Mouse (Mus musculus): ENCODE results near the gene Fkbp15. TPM values are rescaled to one million over a fixed set of nuclear protein-coding genes. Genes with fewer than 3 reads are reported as not detected.
A peak's percentile ranks its signal among the peaks of the same experiment; 100 is the strongest.

The Fkbp15 gene
- 26.1 and 27.2 TPM in 2 replicates for polyA plus RNA-seq (2012; rRNA removed)

DNA sequence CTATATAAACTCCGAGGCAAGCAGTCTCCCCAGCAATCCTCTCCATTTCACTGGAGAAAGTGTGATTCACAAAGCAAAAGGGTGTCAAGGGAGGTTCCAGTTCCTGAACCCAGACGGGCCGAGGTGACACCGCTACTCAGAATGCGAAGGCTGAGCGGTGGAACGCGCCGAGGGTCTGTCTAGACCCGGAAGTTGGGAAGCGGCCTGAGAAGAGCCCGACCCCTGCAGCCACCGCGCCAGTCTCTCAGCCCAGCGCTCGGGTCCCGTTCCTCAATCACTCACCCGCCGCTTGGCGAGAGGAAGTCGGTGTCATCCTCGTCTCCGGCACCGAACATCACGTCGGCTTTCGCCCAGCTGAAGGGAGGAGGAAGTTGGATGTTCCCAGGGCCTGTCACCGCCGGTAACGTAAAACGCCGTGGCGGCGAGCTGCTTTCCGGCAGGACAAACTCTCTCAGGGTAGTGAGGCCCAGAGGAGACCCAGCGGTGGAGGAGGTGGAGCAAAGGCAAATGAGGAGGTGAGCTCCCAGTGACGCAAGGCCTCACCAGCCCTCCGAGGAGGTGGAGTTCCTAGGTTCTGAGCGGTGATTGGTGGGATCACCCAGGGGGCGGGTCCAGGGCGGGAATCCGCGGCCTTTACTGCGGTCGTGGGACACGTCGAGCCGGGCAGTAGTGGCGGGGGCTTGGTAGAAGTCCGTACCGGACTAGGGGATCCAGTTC is at the start of gene Fkbp15, which contains the start of gene Slc31a1:
Gene Fkbp15, minus strand, starts transcription at position 461 of the 717 bp plus-strand sequence.
Gene Slc31a1, plus strand, starts transcription at position 640 of the 717 bp plus-strand sequence.
- H3K27ac ChIP-seq (ENCODE audit: insufficient read depth, low read length): peak within 1 kb of the TSS; percentile 51
- peak within 1 kb of the TSS; percentile 80 for H3K4me3 ChIP-seq (ENCODE audit: insufficient read depth, low read length)
- H3K4me1 ChIP-seq (ENCODE audit: control insufficient read depth, insufficient read depth, low read length): no peaks in the 10 kb centered on the region; the same call in 1 of the 2 replicates
- TF ChIP-seq POLR2A (IDR thresholded peaks at IDR 0.05; ENCODE audit: extremely low read depth, insufficient read depth, low read length) (peak; percentile 95), CTCF (IDR thresholded peaks at IDR 0.05; ENCODE audit: extremely low read depth, insufficient read depth, low read length) (no peak)

DNA sequence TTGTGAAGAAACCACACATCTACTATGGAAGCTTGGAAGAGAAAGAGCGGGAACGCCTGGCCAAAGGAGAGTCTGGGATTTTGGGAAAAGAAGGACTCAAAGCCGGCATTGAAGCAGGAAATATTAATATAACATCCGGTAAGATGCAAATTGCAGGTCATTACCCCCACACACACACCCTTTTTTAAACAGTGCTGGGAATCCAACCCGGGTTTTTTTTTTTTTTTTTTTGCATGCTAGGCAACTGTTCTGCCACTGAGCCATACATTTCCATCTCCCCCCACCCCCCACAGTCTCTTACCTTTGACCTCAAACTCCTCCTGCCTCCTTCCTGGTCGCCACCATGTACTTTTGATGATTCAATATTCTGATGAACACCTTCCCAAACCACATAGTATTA is 49.3 kb upstream of the Fkbp15 start:
- TF ChIP-seq CTCF (IDR thresholded peaks at IDR 0.05; ENCODE audit: extremely low read depth, insufficient read depth, low read length) (no peak), POLR2A (IDR thresholded peaks at IDR 0.05; ENCODE audit: extremely low read depth, insufficient read depth, low read length) (no peak)
- no peaks in the 10 kb centered on the region; the same call in 1 of the 2 replicates for H3K4me1 ChIP-seq (ENCODE audit: control insufficient read depth, insufficient read depth, low read length)
- H3K27ac ChIP-seq (ENCODE audit: insufficient read depth, low read length): no peak overlapping the region
- H3K4me3 ChIP-seq (ENCODE audit: insufficient read depth, low read length): no peak overlapping the region; the same call in 1 of the 2 replicates

DNA sequence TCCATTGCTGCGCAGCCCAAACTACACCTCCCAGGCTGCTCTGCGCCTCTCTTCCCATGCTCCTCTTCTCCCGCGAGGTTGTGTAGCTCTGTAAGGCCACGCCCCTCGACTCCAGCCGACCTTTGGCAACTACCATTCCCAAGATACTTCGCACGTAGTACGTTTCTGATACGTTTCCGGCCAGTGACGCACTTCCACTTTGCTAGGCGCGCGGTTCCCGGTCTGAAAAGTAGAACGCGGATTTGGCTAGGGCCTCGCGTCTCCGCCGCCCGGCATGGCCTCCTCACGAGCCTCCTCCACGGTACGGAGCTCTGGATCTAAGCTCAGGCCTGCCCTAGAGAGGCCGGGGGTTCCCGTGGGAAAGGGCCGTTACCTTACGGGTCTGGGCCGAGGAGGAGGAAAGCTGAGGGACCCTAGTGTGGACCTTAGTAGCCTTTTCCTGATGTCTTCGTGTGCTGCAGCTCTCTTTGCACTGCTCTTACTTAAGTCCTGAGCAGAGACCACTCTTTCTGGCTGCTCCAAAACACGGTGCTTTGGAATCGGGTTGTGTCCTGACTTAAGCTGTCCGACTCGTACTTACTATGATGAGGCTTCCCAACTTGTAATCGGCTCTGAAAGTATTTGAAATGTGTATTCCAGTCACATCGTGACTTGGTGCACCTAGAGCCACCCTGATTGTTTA is 48.4 kb upstream of the Fkbp15 start, which contains the start of the genes Cdc26 and Prpf4:
Gene Cdc26, minus strand, starts transcription at position 42 of the 682 bp plus-strand sequence.
Gene Prpf4, plus strand, starts transcription at position 197 of the 682 bp plus-strand sequence.
- Histone ChIP-seq H3K4me1 (ENCODE audit: control insufficient read depth, insufficient read depth, low read length) (no peaks in the 10 kb centered on the region; the same call in 1 of the 2 replicates), H3K4me3 (ENCODE audit: insufficient read depth, low read length) (peak within 1 kb of the TSS; percentile 75), H3K27ac (ENCODE audit: insufficient read depth, low read length) (peak within 1 kb of the TSS; percentile 8; the same call in 1 of the 2 replicates)
- TF ChIP-seq POLR2A (IDR thresholded peaks at IDR 0.05; ENCODE audit: extremely low read depth, insufficient read depth, low read length) (peak; percentile 60), CTCF (IDR thresholded peaks at IDR 0.05; ENCODE audit: extremely low read depth, insufficient read depth, low read length) (no peak)

DNA sequence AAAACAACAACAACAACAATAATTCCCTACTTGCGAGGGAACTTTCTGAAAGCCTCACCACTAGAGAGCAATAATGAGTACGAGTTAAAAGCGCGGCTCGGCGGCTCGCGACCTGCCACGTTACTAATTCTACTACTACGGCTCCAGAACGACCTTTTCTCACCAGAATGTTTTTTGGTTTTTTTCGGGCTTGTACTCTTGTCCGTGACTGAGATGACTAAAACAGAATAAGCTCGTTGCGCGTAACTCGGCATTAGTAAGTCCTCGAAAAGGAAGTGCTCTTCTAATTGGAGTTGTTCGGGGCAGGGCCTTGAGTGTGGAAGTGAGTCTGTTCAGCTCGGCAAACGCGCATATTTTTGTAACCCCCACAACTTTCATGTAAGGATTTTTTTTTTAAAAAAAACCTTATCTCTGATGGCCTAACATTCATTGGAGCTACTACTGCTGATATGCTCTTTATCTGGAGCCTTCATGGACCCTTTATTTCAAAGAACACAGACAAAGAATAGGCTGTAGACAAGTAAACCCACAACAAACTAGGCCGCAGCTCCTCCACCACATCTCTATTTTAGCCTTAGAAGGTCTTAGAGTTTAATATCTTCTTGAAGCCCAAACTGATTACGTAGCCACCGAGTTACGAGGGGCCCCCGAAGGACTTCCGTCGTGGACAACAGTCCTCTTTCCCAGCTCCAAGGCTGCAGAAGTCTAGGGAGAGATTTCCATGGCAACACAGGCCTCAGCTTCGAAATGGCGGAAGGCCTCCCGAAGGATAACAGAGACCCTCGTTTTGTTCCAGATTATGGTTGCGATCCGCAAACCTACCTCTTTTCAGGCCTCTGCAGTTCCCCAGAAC is 47.6 kb upstream of the Fkbp15 start:
- peak overlapping the region; percentile 75 for H3K4me3 ChIP-seq (ENCODE audit: insufficient read depth, low read length)
- no peaks in the 10 kb centered on the region; the same call in 1 of the 2 replicates for H3K4me1 ChIP-seq (ENCODE audit: control insufficient read depth, insufficient read depth, low read length)
- TF ChIP-seq CTCF (IDR thresholded peaks at IDR 0.05; ENCODE audit: extremely low read depth, insufficient read depth, low read length) (peak; percentile 35), POLR2A (IDR thresholded peaks at IDR 0.05; ENCODE audit: extremely low read depth, insufficient read depth, low read length) (no peak)
- H3K27ac ChIP-seq (ENCODE audit: insufficient read depth, low read length): peak overlapping the region; percentile 4; the same call in 1 of the 2 replicates

DNA sequence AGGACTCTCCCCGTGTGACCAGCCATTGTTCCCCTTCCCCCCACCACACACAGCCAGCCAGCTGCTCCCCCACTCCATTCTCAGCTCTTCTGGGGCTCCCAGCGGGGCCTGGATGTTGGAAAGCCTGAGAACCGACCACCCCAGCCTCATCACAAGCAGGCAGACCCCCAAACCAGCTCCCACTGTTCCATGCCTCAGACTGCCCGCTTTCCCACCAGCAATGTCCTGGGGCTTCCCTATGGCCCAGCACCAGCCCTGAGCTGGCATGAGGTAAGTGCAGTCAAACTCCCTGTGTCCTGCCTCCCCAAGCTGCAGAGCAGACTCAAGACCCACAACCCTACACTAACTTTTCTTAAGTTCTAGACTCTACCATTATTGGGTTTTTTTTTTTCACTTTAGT is 45.8 kb upstream of the Fkbp15 start:
- Histone ChIP-seq H3K4me3 (ENCODE audit: insufficient read depth, low read length) (no peak overlapping the region), H3K27ac (ENCODE audit: insufficient read depth, low read length) (no peak overlapping the region), H3K4me1 (ENCODE audit: control insufficient read depth, insufficient read depth, low read length) (no peaks in the 10 kb centered on the region; the same call in 1 of the 2 replicates)
- TF ChIP-seq CTCF (IDR thresholded peaks at IDR 0.05; ENCODE audit: extremely low read depth, insufficient read depth, low read length): no peak

DNA sequence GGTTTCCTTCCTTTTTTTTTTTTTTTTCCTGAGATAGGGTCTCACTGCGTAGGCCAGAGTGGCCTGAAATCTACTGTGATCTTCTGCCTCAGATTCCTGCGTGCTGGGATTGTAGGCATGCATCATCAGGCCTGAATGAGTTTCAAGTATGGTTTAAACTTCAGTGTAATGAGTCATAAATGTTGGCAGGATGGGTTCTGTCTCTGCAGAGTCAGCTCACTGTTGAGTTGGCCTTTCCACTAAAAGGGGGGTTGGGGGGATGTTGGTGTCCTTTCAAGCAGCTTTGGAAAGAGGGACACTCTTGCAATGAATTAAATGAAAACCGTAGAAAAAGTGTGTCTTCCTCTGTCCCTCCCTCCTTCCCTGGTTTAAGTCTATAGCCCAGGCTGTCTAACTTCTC is 38.6 kb upstream of the Fkbp15 start:
- TF ChIP-seq CTCF (IDR thresholded peaks at IDR 0.05; ENCODE audit: extremely low read depth, insufficient read depth, low read length) (no peak), POLR2A (IDR thresholded peaks at IDR 0.05; ENCODE audit: extremely low read depth, insufficient read depth, low read length) (no peak)
- Histone ChIP-seq H3K4me3 (ENCODE audit: insufficient read depth, low read length) (no peak overlapping the region), H3K4me1 (ENCODE audit: control insufficient read depth, insufficient read depth, low read length) (peaks cover 2% of the 10 kb centered on the region; the same call in 1 of the 2 replicates), H3K27ac (ENCODE audit: insufficient read depth, low read length) (no peak overlapping the region)

DNA sequence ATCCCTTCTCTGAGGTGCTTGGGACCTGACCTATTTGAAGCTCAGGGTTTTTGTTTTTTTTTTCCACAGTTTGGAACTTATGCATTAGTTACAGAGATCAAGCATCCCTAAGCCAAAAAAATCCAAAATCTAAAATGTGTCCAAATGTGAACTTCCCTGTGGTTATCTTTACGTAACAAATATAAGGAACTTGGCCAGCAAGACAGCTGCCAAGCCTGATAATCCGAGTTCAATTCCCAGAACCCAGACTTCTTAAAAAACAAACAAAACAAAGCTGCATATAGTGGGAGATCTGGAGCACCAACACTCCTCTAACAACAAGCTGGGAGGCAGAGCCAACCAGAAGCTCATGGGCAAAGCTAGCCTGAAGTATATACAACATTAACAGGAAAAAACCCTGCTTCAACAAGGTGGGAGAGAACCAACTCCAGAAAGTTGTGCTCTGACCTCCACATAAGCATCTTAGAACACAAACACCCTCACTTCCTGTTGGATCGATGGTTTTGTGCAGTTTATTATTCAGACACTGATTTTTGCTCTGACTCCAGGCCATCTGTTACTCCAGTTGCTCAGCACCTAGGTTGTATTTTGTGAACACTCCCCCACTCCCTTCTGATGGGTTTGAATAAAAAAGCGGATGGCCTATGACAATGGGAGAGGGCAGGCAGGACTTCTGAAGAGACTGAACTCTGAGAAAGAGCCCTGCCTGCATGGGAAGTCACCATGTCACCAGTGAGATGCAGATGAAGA is 37.4 kb upstream of the Fkbp15 start:
- H3K27ac ChIP-seq (ENCODE audit: insufficient read depth, low read length): no peak overlapping the region
- no peak overlapping the region for H3K4me3 ChIP-seq (ENCODE audit: insufficient read depth, low read length)
- no peak for TF ChIP-seq CTCF (IDR thresholded peaks at IDR 0.05; ENCODE audit: extremely low read depth, insufficient read depth, low read length)
- TF ChIP-seq POLR2A (IDR thresholded peaks at IDR 0.05; ENCODE audit: extremely low read depth, insufficient read depth, low read length): no peak
- H3K4me1 ChIP-seq (ENCODE audit: control insufficient read depth, insufficient read depth, low read length): peaks cover 2% of the 10 kb centered on the region; the same call in 1 of the 2 replicates

DNA sequence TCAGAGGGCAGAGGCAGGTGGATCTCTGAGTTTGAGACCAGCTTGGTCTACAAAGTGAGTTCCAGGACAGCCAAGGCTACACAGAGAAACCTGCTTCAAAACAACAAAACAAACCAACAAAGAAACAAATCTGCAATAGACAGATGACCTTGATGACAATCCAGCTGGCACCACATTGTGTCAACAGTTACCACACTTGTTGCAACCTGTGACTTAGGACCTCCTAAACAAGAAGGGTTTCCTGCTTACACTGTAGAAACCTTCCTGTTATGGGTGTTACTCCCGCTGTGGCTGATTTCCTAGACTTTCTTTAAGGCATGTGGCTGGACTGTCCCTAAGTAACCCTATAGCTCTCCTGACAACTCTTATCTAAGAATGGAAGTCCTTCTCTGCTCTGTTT is 35.5 kb upstream of the Fkbp15 start:
- no peak for TF ChIP-seq POLR2A (IDR thresholded peaks at IDR 0.05; ENCODE audit: extremely low read depth, insufficient read depth, low read length)
- Histone ChIP-seq H3K27ac (ENCODE audit: insufficient read depth, low read length) (no peak overlapping the region), H3K4me3 (ENCODE audit: insufficient read depth, low read length) (no peak overlapping the region), H3K4me1 (ENCODE audit: control insufficient read depth, insufficient read depth, low read length) (peaks cover 2% of the 10 kb centered on the region; the same call in 1 of the 2 replicates)

All from cortical plate, adult 2 months (tissue).